Mouse (Mus musculus) embryonic facial prominence, embryonic 11.5 days (tissue): ENCODE results near the gene Gng12. TPM values are rescaled to one million over a fixed set of nuclear protein-coding genes. Genes with fewer than 3 reads are reported as not detected.
"Not testable (repeated sequence)": the region's sequence is repeated elsewhere in the genome, so short reads cannot be mapped to it uniquely, and the experiment has no call there.

ENCODE experiments used
- ATAC-seq: fragments of 200-750 bp; cut with Nextera tagmentation; replicated peaks from 2 replicates; pipeline ENCODE4 v1.8.0; 2017; ENCODE audit warnings: low read depth; ENCODE audit not compliant: insufficient number of reproducible peaks, low FRiP score, low TSS enrichment
- DNase-seq: peaks from one replicate; pipeline ENCODE4 v3.0.0-alpha.2; 2015; ENCODE audit warnings: low spot score
- H3K27ac ChIP-seq: fragments of 300-500 bp; sonication (generic); replicated peaks from 2 replicates; pipeline ENCODE4 v1.5.1; 2014; ENCODE audit warnings: mild to moderate bottlenecking, low read depth, low read length, control low read depth
- H3K27me3 ChIP-seq: fragments of 300-500 bp; sonication (generic); 2 replicates; pipeline ENCODE4 v1.6.1; 2014; ENCODE audit warnings: mild to moderate bottlenecking, low read length, moderate library complexity, mixed read lengths; ENCODE audit not compliant: control insufficient read depth, insufficient read depth
- H3K36me3 ChIP-seq: fragments of 300-500 bp; sonication (generic); replicated peaks from 2 replicates; pipeline ENCODE4 v1.6.1; 2014; ENCODE audit warnings: low read depth, mild to moderate bottlenecking, low read length, moderate library complexity, mixed read lengths; ENCODE audit not compliant: control insufficient read depth, insufficient read depth
- H3K4me1 ChIP-seq: fragments of 300-500 bp; sonication (generic); 2 replicates; pipeline ENCODE4 v1.6.1; 2014; ENCODE audit warnings: low read length, mixed read lengths; ENCODE audit not compliant: control insufficient read depth, insufficient read depth
- H3K4me2 ChIP-seq: fragments of 300-500 bp; sonication (generic); 2 replicates; pipeline ENCODE4 v1.6.1; 2014; ENCODE audit warnings: low read depth, mild to moderate bottlenecking, control low read depth, low read length, moderate library complexity
- H3K4me3 ChIP-seq: fragments of 300-500 bp; sonication (generic); 2 replicates; pipeline ENCODE4 v1.5.1; 2014; ENCODE audit warnings: low read depth, low read length, control low read depth
- H3K9ac ChIP-seq: fragments of 300-500 bp; sonication (generic); replicated peaks from 2 replicates; pipeline ENCODE4 v1.6.1; 2014; ENCODE audit warnings: mild to moderate bottlenecking, control low read depth, low read length
- H3K9me3 ChIP-seq: fragments of 300-500 bp; sonication (generic); replicated peaks from 2 replicates; pipeline ENCODE4 v1.6.1; 2016; ENCODE audit warnings: mild to moderate bottlenecking, low read length, inconsistent platforms, mixed read lengths; ENCODE audit not compliant: control insufficient read depth
- WGBS: fragments of 180-500 bp; shearing (Covaris S2); extraction: QIAGEN DNeasy Blood & Tissue Kit; methylation state at CpG from one replicate; pipeline ENCODE4 v1.1.7; 2014; 5-methylcytosine and 5-hydroxymethylcytosine counted together
- polyA plus RNA-seq: library from polyadenylated mRNA; unstranded; fragments of >200 nt; fragmentation: Nextera tagmentation; extraction: Ambion mirVana; gene quantifications from 2 replicates; pipeline ENCODE4 v1.2.1, GENCODE M21; 2014

Gene Gng12
- 58.7 and 67.0 TPM in 2 replicates for polyA plus RNA-seq

- no peaks in the 10 kb centered on the region for H3K27me3 ChIP-seq
- H3K4me1 ChIP-seq = no peaks in the 10 kb centered on the region
- ATAC-seq = peak; percentile 87
- peak; percentile 68 for DNase-seq
- no peaks in the 10 kb centered on the region for H3K36me3 ChIP-seq
- H3K9me3 ChIP-seq = no peaks in the 10 kb centered on the region
- H3K9ac ChIP-seq = peak within 1 kb of the TSS; percentile 83
- under 1% methylated on average over 73 of the region's 98 CpGs for WGBS
- peak within 1 kb of the TSS; percentile 77 for H3K4me3 ChIP-seq
- peak within 1 kb of the TSS; percentile 89 for H3K4me2 ChIP-seq
- no peak within 1 kb of the TSS for H3K27ac ChIP-seq
Measured at GRCm38 (mm10) chr6:66896119-66896920, at the start of gene Gng12. TSS of gene Gng12 (plus strand) at chr6:66896397.

GRCm38 (mm10) chr6:66848936-66849335, 47.3 kb upstream of the Gng12 start:
- ATAC-seq (no peak), DNase-seq (peak; percentile 17)
- Histone ChIP-seq H3K27ac (no peak overlapping the region), H3K9me3 (no peaks in the 10 kb centered on the region), H3K4me3 (no peak overlapping the region), H3K27me3 (no peaks in the 10 kb centered on the region), H3K4me1 (no peaks in the 10 kb centered on the region), H3K9ac (no peak overlapping the region), H3K4me2 (no peak overlapping the region), H3K36me3 (no peaks in the 10 kb centered on the region)
- WGBS = 38% methylated on average over 4 of the region's 4 CpGs

GRCm38 (mm10) chr6:66856236-66856635, 40.0 kb upstream of the Gng12 start:
- Histone ChIP-seq H3K9ac (no peak overlapping the region), H3K4me1 (no peaks in the 10 kb centered on the region), H3K36me3 (no peaks in the 10 kb centered on the region), H3K27me3 (no peaks in the 10 kb centered on the region), H3K9me3 (no peaks in the 10 kb centered on the region), H3K27ac (no peak overlapping the region), H3K4me2 (no peak overlapping the region), H3K4me3 (no peak overlapping the region)
- ATAC-seq = no peak
- no peak for DNase-seq

GRCm38 (mm10) chr6:66858356-66858755, 37.8 kb upstream of the Gng12 start:
- H3K27me3 ChIP-seq = no peaks in the 10 kb centered on the region
- H3K36me3 ChIP-seq = no peaks in the 10 kb centered on the region
- no peak overlapping the region for H3K4me2 ChIP-seq
- no peak overlapping the region for H3K27ac ChIP-seq
- 86% methylated on average over 1 of the region's 1 CpGs for WGBS
- ATAC-seq (no peak), DNase-seq (no peak)
- H3K9me3 ChIP-seq = no peaks in the 10 kb centered on the region
- H3K4me1 ChIP-seq = no peaks in the 10 kb centered on the region
- H3K4me3 ChIP-seq = no peak overlapping the region
- H3K9ac ChIP-seq = no peak overlapping the region

GRCm38 (mm10) chr6:66859391-66859790, 36.8 kb upstream of the Gng12 start:
- Histone ChIP-seq H3K4me2 (no peak overlapping the region), H3K27ac (no peak overlapping the region), H3K4me3 (no peak overlapping the region), H3K36me3 (no peaks in the 10 kb centered on the region), H3K4me1 (no peaks in the 10 kb centered on the region), H3K9me3 (no peaks in the 10 kb centered on the region), H3K27me3 (no peaks in the 10 kb centered on the region), H3K9ac (no peak overlapping the region)
- DNase-seq = no peak
- ATAC-seq = no peak

- H3K36me3 ChIP-seq = no peaks in the 10 kb centered on the region
- H3K4me2 ChIP-seq = no peak overlapping the region
- no peaks in the 10 kb centered on the region for H3K27me3 ChIP-seq
- H3K27ac ChIP-seq = no peak overlapping the region
- ATAC-seq (no peak), DNase-seq (no peak)
- 71% methylated on average over 2 of the region's 2 CpGs for WGBS
- H3K9me3 ChIP-seq = no peaks in the 10 kb centered on the region
- no peak overlapping the region for H3K4me3 ChIP-seq
- H3K4me1 ChIP-seq = no peaks in the 10 kb centered on the region
- no peak overlapping the region for H3K9ac ChIP-seq
Measured at GRCm38 (mm10) chr6:66864463-66864862, 31.7 kb upstream of the Gng12 start.

GRCm38 (mm10) chr6:66866295-66866694, 29.9 kb upstream of the Gng12 start:
- H3K4me2 ChIP-seq = no peak overlapping the region
- H3K9me3 ChIP-seq = no peaks in the 10 kb centered on the region
- H3K27me3 ChIP-seq = no peaks in the 10 kb centered on the region
- 94% methylated on average over 1 of the region's 1 CpGs for WGBS
- no peak overlapping the region for H3K4me3 ChIP-seq
- ATAC-seq (no peak), DNase-seq (no peak)
- no peak overlapping the region for H3K27ac ChIP-seq
- no peaks in the 10 kb centered on the region for H3K36me3 ChIP-seq
- H3K4me1 ChIP-seq = no peaks in the 10 kb centered on the region
- H3K9ac ChIP-seq = no peak overlapping the region

- H3K27me3 ChIP-seq, DNase-seq, H3K9ac ChIP-seq, ATAC-seq, H3K9me3 ChIP-seq, H3K4me3 ChIP-seq, H3K36me3 ChIP-seq, H3K4me1 ChIP-seq, H3K27ac ChIP-seq, H3K4me2 ChIP-seq: not testable (repeated sequence)
- WGBS = 92% methylated on average over 11 of the region's 13 CpGs
Measured at GRCm38 (mm10) chr6:66877048-66877447, 19.1 kb upstream of the Gng12 start.
